Mouse (Mus musculus): Measurements from ENCODE around the gene Pkn1.

Pkn1 gene

GRCm38 (mm10) chr8:83689264-83689663, 9.7 kb downstream of the Pkn1 start:
- DNase-seq (ENCODE audit: low spot score), result no peak

GRCm38 (mm10) chr8:83684517-83684916, 14.5 kb downstream of the Pkn1 start:
- no peak for DNase-seq (ENCODE audit: low spot score)

GRCm38 (mm10) chr8:83681099-83681498, 17.9 kb downstream of the Pkn1 start:
- DNase-seq (ENCODE audit: low spot score), result no peak

- no peak for DNase-seq (ENCODE audit: low spot score)
Measured at GRCm38 (mm10) chr8:83680603-83681002, 18.4 kb downstream of the Pkn1 start.

GRCm38 (mm10) chr8:83679866-83680265, 19.1 kb downstream of the Pkn1 start:
- no peak for DNase-seq (ENCODE audit: low spot score)

- no peak for DNase-seq (ENCODE audit: low spot score)
Measured at GRCm38 (mm10) chr8:83674497-83674896, 24.5 kb downstream of the Pkn1 start.

- DNase-seq (ENCODE audit: low spot score), result no peak
Measured at GRCm38 (mm10) chr8:83672936-83673335, 26.0 kb downstream of the Pkn1 start.

- DNase-seq (ENCODE audit: low spot score), result no peak
Measured at GRCm38 (mm10) chr8:83669013-83669412, 30.0 kb downstream of the Pkn1 start.

GRCm38 (mm10) chr8:83668010-83668916, 30.7 kb downstream of the Pkn1 start:
- no peak for DNase-seq (ENCODE audit: low spot score)

- DNase-seq (ENCODE audit: low spot score), result no peak
Measured at GRCm38 (mm10) chr8:83667526-83667925, 31.5 kb downstream of the Pkn1 start.

- DNase-seq (ENCODE audit: low spot score), result no peak
Measured at GRCm38 (mm10) chr8:83666866-83667234, 32.1 kb downstream of the Pkn1 start.

- no peak for DNase-seq (ENCODE audit: low spot score)
Measured at GRCm38 (mm10) chr8:83665969-83666865, 32.8 kb downstream of the Pkn1 start, which contains the start of gene Ptger1. Gene Ptger1, plus strand, starts transcription at chr8:83666678.

- no peak for DNase-seq (ENCODE audit: low spot score)
Measured at GRCm38 (mm10) chr8:83664931-83665625, 33.9 kb downstream of the Pkn1 start.

- no peak for DNase-seq (ENCODE audit: low spot score)
Measured at GRCm38 (mm10) chr8:83664096-83664495, 34.9 kb downstream of the Pkn1 start.

GRCm38 (mm10) chr8:83662421-83662826, 36.6 kb downstream of the Pkn1 start:
- peak; percentile 78 for DNase-seq (ENCODE audit: low spot score)

- DNase-seq (ENCODE audit: low spot score), result no peak
Measured at GRCm38 (mm10) chr8:83660995-83661680, 37.8 kb downstream of the Pkn1 start.

GRCm38 (mm10) chr8:83660545-83660944, 38.4 kb downstream of the Pkn1 start:
- no peak for DNase-seq (ENCODE audit: low spot score)

- DNase-seq (ENCODE audit: low spot score), result no peak
Measured at GRCm38 (mm10) chr8:83656484-83657246, 42.3 kb downstream of the Pkn1 start.

- no peak for DNase-seq (ENCODE audit: low spot score)
Measured at GRCm38 (mm10) chr8:83656043-83656442, 42.9 kb downstream of the Pkn1 start.

- DNase-seq (ENCODE audit: low spot score), result no peak
Measured at GRCm38 (mm10) chr8:83654725-83655124, 44.3 kb downstream of the Pkn1 start.

- DNase-seq (ENCODE audit: low spot score), result no peak
Measured at GRCm38 (mm10) chr8:83653662-83654017, 45.3 kb downstream of the Pkn1 start.

Measured in urinary bladder, postnatal 10 days (tissue).